Mouse (Mus musculus) cerebellum, adult 9-11 months (tissue): ENCODE results near the gene Cdc14a.
"Not testable (repeated sequence)": the region's sequence is repeated elsewhere in the genome, so short reads cannot be mapped to it uniquely, and the experiment has no call there.

Source experiments
- DNase-seq: peaks from one replicate; pipeline ENCODE4 v3.0.0; 2022

Gene Cdc14a

GRCm38 (mm10) chr3:116366125-116366524 lies 57.7 kb downstream of the Cdc14a start:
- DNase-seq: no peak

- no peak for DNase-seq
Observed at GRCm38 (mm10) chr3:116361906-116362305, 61.9 kb downstream of the Cdc14a start.

GRCm38 (mm10) chr3:116361101-116361500 lies 62.7 kb downstream of the Cdc14a start:
- no peak for DNase-seq

GRCm38 (mm10) chr3:116357866-116358265 lies 66.0 kb downstream of the Cdc14a start:
- DNase-seq: no peak

GRCm38 (mm10) chr3:116357180-116357579 lies 66.7 kb downstream of the Cdc14a start:
- DNase-seq: no peak

- DNase-seq: no peak
Observed at GRCm38 (mm10) chr3:116355026-116355788, 68.6 kb downstream of the Cdc14a start.

- no peak for DNase-seq
Observed at GRCm38 (mm10) chr3:116352486-116352885, 71.3 kb downstream of the Cdc14a start.

GRCm38 (mm10) chr3:116350389-116350967 lies 73.4 kb downstream of the Cdc14a start:
- DNase-seq: no peak

- DNase-seq: not testable (repeated sequence)
Observed at GRCm38 (mm10) chr3:116347571-116347970, 76.3 kb downstream of the Cdc14a start.

GRCm38 (mm10) chr3:116345245-116345644 lies 78.6 kb downstream of the Cdc14a start:
- DNase-seq: no peak

- DNase-seq: no peak
Observed at GRCm38 (mm10) chr3:116342251-116342650, 81.6 kb downstream of the Cdc14a start.

GRCm38 (mm10) chr3:116340950-116341624 lies 82.7 kb downstream of the Cdc14a start:
- DNase-seq: peak; percentile 26

- no peak for DNase-seq
Observed at GRCm38 (mm10) chr3:116340281-116340680, 83.6 kb downstream of the Cdc14a start.

GRCm38 (mm10) chr3:116338616-116339015 lies 85.2 kb downstream of the Cdc14a start:
- no peak for DNase-seq

GRCm38 (mm10) chr3:116337840-116338239 lies 86.0 kb downstream of the Cdc14a start:
- no peak for DNase-seq

GRCm38 (mm10) chr3:116335036-116335435 lies 88.8 kb downstream of the Cdc14a start:
- DNase-seq: no peak

GRCm38 (mm10) chr3:116333711-116334110 lies 90.1 kb downstream of the Cdc14a start:
- DNase-seq: no peak

GRCm38 (mm10) chr3:116333229-116333628 lies 90.6 kb downstream of the Cdc14a start:
- DNase-seq: no peak

- no peak for DNase-seq
Observed at GRCm38 (mm10) chr3:116331811-116332464, 91.9 kb downstream of the Cdc14a start.

GRCm38 (mm10) chr3:116329976-116330375 lies 93.9 kb downstream of the Cdc14a start:
- no peak for DNase-seq

GRCm38 (mm10) chr3:116329023-116329762 lies 94.6 kb downstream of the Cdc14a start:
- no peak for DNase-seq

GRCm38 (mm10) chr3:116327616-116328004 lies 96.2 kb downstream of the Cdc14a start:
- DNase-seq: peak; percentile 23
